Mouse (Mus musculus) midbrain, embryonic 11.5 days (tissue): ENCODE results near the gene Ctf2. TPM values are rescaled to one million over a fixed set of nuclear protein-coding genes. Genes with fewer than 3 reads are reported as not detected.

Experiments
- ATAC-seq: fragments of 200-750 bp; cut with Nextera tagmentation; 2 replicates; pipeline ENCODE4 v1.8.0; 2017; ENCODE audit warnings: moderate TSS enrichment, moderate library complexity; ENCODE audit not compliant: low FRiP score
- DNase-seq: peaks from one replicate; pipeline ENCODE4 v3.0.0; 2015; ENCODE audit warnings: low spot score; ENCODE audit errors: missing footprints
- H3K27ac ChIP-seq: fragments of 300-500 bp; sonication (generic); 2 replicates; pipeline ENCODE4 v1.5.1; 2014; ENCODE audit warnings: low read depth, low read length
- H3K27me3 ChIP-seq: fragments of 300-500 bp; sonication (generic); 2 replicates; pipeline ENCODE4 v1.6.1; 2014; ENCODE audit warnings: mild to moderate bottlenecking, low read length, moderate library complexity, mixed read lengths; ENCODE audit not compliant: control insufficient read depth, insufficient read depth
- H3K36me3 ChIP-seq: fragments of 300-500 bp; sonication (generic); 2 replicates; pipeline ENCODE4 v1.6.1; 2014; ENCODE audit warnings: mild to moderate bottlenecking, low read length, moderate library complexity, mixed read lengths; ENCODE audit not compliant: control insufficient read depth, insufficient read depth
- H3K4me1 ChIP-seq: fragments of 300-500 bp; sonication (generic); 2 replicates; pipeline ENCODE4 v1.6.1; 2014; ENCODE audit warnings: low read length; ENCODE audit not compliant: control insufficient read depth, insufficient read depth
- H3K4me2 ChIP-seq: fragments of 300-500 bp; sonication (generic); 2 replicates; pipeline ENCODE4 v1.6.1; 2014; ENCODE audit warnings: mild to moderate bottlenecking, moderate library complexity
- H3K4me3 ChIP-seq: fragments of 300-500 bp; sonication (generic); 2 replicates; pipeline ENCODE4 v1.5.1; 2014; ENCODE audit warnings: low read depth, low read length
- H3K9ac ChIP-seq: fragments of 300-500 bp; sonication (generic); 2 replicates; pipeline ENCODE4 v1.6.1; 2014; ENCODE audit warnings: low read length
- H3K9me3 ChIP-seq: fragments of 300-500 bp; sonication (generic); 2 replicates; pipeline ENCODE4 v1.6.1; 2016; ENCODE audit warnings: low read length; ENCODE audit not compliant: control insufficient read depth
- WGBS: fragments of 180-500 bp; shearing (Covaris S2); extraction: QIAGEN DNeasy Blood & Tissue Kit; methylation state at CpG from one replicate; pipeline ENCODE4 v1.1.7; 2014; 5-methylcytosine and 5-hydroxymethylcytosine counted together
- polyA plus RNA-seq: library from polyadenylated mRNA; unstranded; fragments of >200 nt; fragmentation: Nextera tagmentation; extraction: Ambion mirVana; gene quantifications from 2 replicates; pipeline ENCODE4 v1.2.1, GENCODE M21; 2014

The Ctf2 gene
- polyA plus RNA-seq, 1 experiment from 2014 or later, result 0.12 TPM

DNA sequence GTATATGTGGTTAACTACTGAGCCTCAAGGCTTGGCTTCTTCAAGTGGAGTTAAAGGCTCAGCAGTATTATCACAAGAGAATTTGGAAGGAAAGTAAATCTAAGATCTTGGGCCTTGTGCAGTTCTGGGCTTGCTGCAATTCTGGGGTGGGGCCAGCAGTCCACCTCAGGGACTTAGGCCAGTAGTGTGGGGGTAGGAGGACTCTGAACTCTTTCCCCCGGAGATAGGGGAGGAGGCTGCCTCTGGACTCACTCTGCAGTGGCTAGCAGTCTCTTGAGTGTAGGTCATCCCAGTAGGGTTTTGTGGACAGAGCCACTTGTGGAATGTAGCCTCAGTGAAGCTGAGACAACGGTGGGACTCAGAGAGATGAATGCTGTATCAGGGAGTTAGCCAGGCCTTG lies 33.8 kb upstream of the Ctf2 start:
- no peak for ATAC-seq
- Histone ChIP-seq H3K36me3 (peaks cover 16% of the 10 kb centered on the region), H3K9me3 (no peaks in the 10 kb centered on the region), H3K27ac (no peak overlapping the region), H3K9ac (no peak overlapping the region), H3K27me3 (no peaks in the 10 kb centered on the region; the same call in 1 of the 2 replicates), H3K4me3 (no peak overlapping the region), H3K4me2 (no peak overlapping the region), H3K4me1 (peaks cover 23% of the 10 kb centered on the region)
- no peak for DNase-seq
- WGBS, result 95% methylated on average over 2 of the region's 2 CpGs

DNA sequence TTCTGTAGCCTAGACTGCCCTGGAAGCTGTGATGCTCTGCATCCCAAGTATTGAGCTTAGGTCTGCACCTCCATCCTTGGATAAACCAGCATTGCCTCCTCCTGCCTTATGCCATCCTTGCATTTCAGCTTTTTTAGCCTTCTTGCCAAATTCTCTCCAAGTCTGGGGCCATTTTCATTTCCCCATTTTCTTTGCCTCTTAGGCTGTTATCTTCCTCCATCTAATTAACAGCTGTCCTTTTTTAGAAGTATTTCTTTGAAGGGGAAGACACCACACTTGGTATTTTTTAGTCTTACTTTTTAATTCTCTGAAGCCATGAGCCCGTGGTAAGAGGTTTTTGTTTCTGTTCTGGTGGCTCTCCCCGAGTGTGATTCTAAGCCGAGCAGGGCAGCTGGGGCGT lies 31.7 kb upstream of the Ctf2 start:
- DNase-seq (no peak), ATAC-seq (no peak)
- Histone ChIP-seq H3K27ac (no peak overlapping the region), H3K4me2 (no peak overlapping the region), H3K4me3 (no peak overlapping the region), H3K9ac (no peak overlapping the region), H3K9me3 (no peaks in the 10 kb centered on the region), H3K27me3 (no peaks in the 10 kb centered on the region), H3K36me3 (peaks cover 16% of the 10 kb centered on the region), H3K4me1 (peaks cover 5% of the 10 kb centered on the region)
- WGBS, result 91% methylated on average over 4 of the region's 4 CpGs

DNA sequence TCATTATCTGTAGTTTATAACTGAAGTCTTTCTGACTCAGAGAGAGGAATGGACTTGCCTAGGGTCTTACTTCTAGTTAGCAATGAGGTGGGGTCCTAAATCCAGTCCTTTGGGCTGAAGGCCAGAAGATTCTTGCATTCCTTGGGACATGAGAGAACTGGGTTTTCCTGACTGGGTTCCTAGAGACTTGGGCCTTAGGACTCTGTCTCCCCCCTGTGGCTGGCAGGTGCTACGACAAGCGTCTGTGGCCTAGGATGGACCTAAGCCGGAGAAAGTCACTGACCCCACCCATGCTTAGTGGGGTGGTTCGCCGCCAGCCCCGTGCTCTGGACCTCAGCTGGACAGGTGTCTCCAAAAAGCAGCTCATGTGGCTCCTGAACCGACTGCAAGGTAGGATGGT lies 29.1 kb upstream of the Ctf2 start:
- ATAC-seq, result no peak
- H3K27me3 ChIP-seq, result no peaks in the 10 kb centered on the region
- H3K36me3 ChIP-seq, result peaks cover 13% of the 10 kb centered on the region; the same call in 1 of the 2 replicates
- no peak overlapping the region for H3K4me2 ChIP-seq
- 47% methylated on average over 7 of the region's 7 CpGs for WGBS
- H3K27ac ChIP-seq, result no peak overlapping the region
- no peaks in the 10 kb centered on the region for H3K4me1 ChIP-seq
- no peak overlapping the region for H3K4me3 ChIP-seq
- no peaks in the 10 kb centered on the region for H3K9me3 ChIP-seq
- no peak overlapping the region for H3K9ac ChIP-seq
- DNase-seq, result peak; percentile 94

GRCm38 (mm10) chr7:127760478-127760877 lies 28.5 kb upstream of the Ctf2 start:
- no peak for DNase-seq
- no peak for ATAC-seq
- no peak overlapping the region for H3K4me2 ChIP-seq
- H3K9me3 ChIP-seq, result no peaks in the 10 kb centered on the region
- peaks cover 13% of the 10 kb centered on the region; the same call in 1 of the 2 replicates for H3K36me3 ChIP-seq
- WGBS, result 99% methylated on average over 3 of the region's 3 CpGs
- no peak overlapping the region for H3K27ac ChIP-seq
- H3K27me3 ChIP-seq, result no peaks in the 10 kb centered on the region
- no peak overlapping the region for H3K9ac ChIP-seq
- H3K4me3 ChIP-seq, result no peak overlapping the region
- no peaks in the 10 kb centered on the region for H3K4me1 ChIP-seq

DNA sequence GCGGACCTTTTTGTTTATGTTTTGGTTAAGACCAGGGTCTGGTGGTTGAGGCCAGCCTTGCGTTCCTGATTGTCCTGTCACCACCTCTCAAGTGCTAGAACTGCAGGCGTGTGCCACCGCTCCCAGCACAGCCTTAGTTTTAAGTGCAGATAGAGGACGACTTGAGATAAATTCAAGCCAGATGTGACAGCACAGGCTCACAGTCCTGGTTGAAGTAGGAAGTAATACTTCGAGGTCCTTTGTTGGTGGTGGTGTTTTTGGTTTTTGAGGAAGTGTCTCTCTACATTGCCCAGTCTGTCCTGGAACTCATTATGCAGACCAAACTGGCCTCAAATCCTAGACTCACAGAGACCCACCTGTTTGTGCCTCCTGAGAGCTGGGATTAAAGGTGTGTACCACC lies 27.8 kb upstream of the Ctf2 start:
- WGBS, result 80% methylated on average over 6 of the region's 6 CpGs
- Histone ChIP-seq H3K4me2 (no peak overlapping the region), H3K27ac (no peak overlapping the region), H3K4me3 (no peak overlapping the region), H3K4me1 (no peaks in the 10 kb centered on the region), H3K36me3 (peaks cover 13% of the 10 kb centered on the region; the same call in 1 of the 2 replicates), H3K27me3 (no peaks in the 10 kb centered on the region), H3K9me3 (no peaks in the 10 kb centered on the region), H3K9ac (no peak overlapping the region)
- DNase-seq (no peak), ATAC-seq (no peak)

DNA sequence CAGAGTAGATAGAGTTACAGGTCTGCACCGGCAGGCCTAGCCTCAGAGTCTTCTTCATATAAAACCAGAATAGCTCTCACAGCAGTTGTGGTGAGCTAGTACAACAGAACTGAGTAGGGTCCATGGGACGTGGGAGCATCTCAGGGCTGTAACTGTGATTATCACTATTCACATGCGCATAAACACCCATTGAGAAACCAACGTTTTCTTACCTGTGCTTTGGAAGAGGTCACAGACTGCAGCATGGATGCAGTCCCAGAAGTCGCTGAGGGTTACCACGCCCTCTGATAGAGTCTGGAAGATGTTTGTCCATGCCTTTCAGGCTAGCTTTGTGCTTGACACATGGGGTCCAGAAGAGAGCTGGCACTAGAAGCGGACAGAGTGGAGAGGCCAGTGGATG lies 21.8 kb upstream of the Ctf2 start:
- H3K4me1 ChIP-seq, result no peaks in the 10 kb centered on the region
- ATAC-seq (no peak), DNase-seq (no peak)
- no peak overlapping the region for H3K4me2 ChIP-seq
- H3K27me3 ChIP-seq, result no peaks in the 10 kb centered on the region
- H3K9ac ChIP-seq, result no peak overlapping the region
- H3K27ac ChIP-seq, result no peak overlapping the region
- WGBS, result 94% methylated on average over 7 of the region's 7 CpGs
- H3K36me3 ChIP-seq, result peaks cover 46% of the 10 kb centered on the region
- no peaks in the 10 kb centered on the region for H3K9me3 ChIP-seq
- no peak overlapping the region for H3K4me3 ChIP-seq

- Histone ChIP-seq H3K27me3 (no peaks in the 10 kb centered on the region), H3K4me2 (no peak overlapping the region), H3K9ac (no peak overlapping the region), H3K27ac (no peak overlapping the region), H3K4me3 (no peak overlapping the region), H3K4me1 (no peaks in the 10 kb centered on the region), H3K9me3 (no peaks in the 10 kb centered on the region), H3K36me3 (peaks cover 49% of the 10 kb centered on the region)
- WGBS, result 88% methylated on average over 5 of the region's 5 CpGs
- no peak for ATAC-seq
- no peak for DNase-seq
Measured at GRCm38 (mm10) chr7:127753158-127753557, 21.2 kb upstream of the Ctf2 start.

GRCm38 (mm10) chr7:127752069-127752468 lies 20.1 kb upstream of the Ctf2 start:
- Histone ChIP-seq H3K4me1 (peaks cover 9% of the 10 kb centered on the region), H3K4me2 (no peak overlapping the region), H3K27ac (no peak overlapping the region), H3K36me3 (peaks cover 45% of the 10 kb centered on the region), H3K9ac (no peak overlapping the region), H3K4me3 (no peak overlapping the region), H3K9me3 (no peaks in the 10 kb centered on the region), H3K27me3 (no peaks in the 10 kb centered on the region)
- 93% methylated on average over 27 of the region's 27 CpGs for WGBS
- DNase-seq (no peak), ATAC-seq (no peak)

DNA sequence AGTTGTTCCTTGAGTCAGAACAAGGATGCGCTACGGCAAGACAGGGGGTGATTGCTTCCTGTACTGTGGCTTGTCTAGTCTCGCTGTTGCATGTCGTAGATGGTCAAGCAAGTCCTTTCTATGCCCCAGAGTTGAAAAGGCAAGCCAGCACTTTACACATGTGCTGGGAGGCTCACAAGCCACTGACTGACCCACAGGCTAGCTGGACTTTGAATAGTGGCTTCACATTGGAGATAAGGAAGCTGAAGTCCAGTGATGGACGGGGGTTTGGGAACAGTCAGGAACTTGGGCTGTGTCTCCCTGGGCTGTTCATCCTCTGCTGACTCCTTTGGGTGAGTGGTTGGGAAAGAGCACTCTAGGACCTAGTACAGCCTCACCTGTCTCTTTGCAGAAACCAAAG lies 19.7 kb upstream of the Ctf2 start:
- Histone ChIP-seq H3K36me3 (peaks cover 45% of the 10 kb centered on the region), H3K9me3 (no peaks in the 10 kb centered on the region)

More for the DNA sequence above, 19.7 kb upstream of the Ctf2 start:
- Histone ChIP-seq H3K4me1 (peaks cover 10% of the 10 kb centered on the region), H3K4me2 (no peak overlapping the region), H3K27ac (no peak overlapping the region), H3K9ac (no peak overlapping the region), H3K27me3 (no peaks in the 10 kb centered on the region), H3K4me3 (no peak overlapping the region)
- ATAC-seq (no peak), DNase-seq (no peak)
- 95% methylated on average over 5 of the region's 5 CpGs for WGBS
